Mouse (Mus musculus): ENCODE results near the gene Dtnbp1. TPM values are rescaled to one million over a fixed set of nuclear protein-coding genes. Genes with fewer than 3 reads are reported as not detected.
A peak's percentile ranks its signal among the peaks of the same experiment; 100 is the strongest.

Gene Dtnbp1
- polyA plus RNA-seq, 1 experiment from 2014 or later = 77.2 TPM

GRCm38 (mm10) chr13:45029791-45030190 is 27.8 kb upstream of the Dtnbp1 start:
- 77% methylated on average over 1 of the region's 1 CpGs for WGBS
- no peak overlapping the region for H3K27ac ChIP-seq
- peaks cover 35% of the 10 kb centered on the region for H3K4me1 ChIP-seq
- H3K36me3 ChIP-seq = no peaks in the 10 kb centered on the region
- H3K9ac ChIP-seq = no peak overlapping the region
- ATAC-seq (ENCODE audit: low FRiP score, low read depth) = no peak
- H3K27me3 ChIP-seq = no peaks in the 10 kb centered on the region
- no peak overlapping the region for H3K4me3 ChIP-seq
- H3K9me3 ChIP-seq = no peaks in the 10 kb centered on the region
- H3K4me2 ChIP-seq (replicated peaks) = no peak overlapping the region

- Histone ChIP-seq H3K4me3 (no peak overlapping the region), H3K27me3 (no peaks in the 10 kb centered on the region), H3K9ac (no peak overlapping the region), H3K9me3 (no peaks in the 10 kb centered on the region), H3K27ac (no peak overlapping the region), H3K4me1 (peaks cover 15% of the 10 kb centered on the region), H3K4me2 (replicated peaks) (no peak overlapping the region), H3K36me3 (no peaks in the 10 kb centered on the region)
- ATAC-seq (ENCODE audit: low FRiP score, low read depth) = no peak
- 89% methylated on average over 3 of the region's 3 CpGs for WGBS
These were observed 24.3 kb upstream of the Dtnbp1 start for GRCm38 (mm10) chr13:45026291-45026690.

GRCm38 (mm10) chr13:45024821-45025220 is 22.9 kb upstream of the Dtnbp1 start:
- H3K4me2 ChIP-seq (replicated peaks) = no peak overlapping the region
- H3K4me3 ChIP-seq = no peak overlapping the region
- no peaks in the 10 kb centered on the region for H3K9me3 ChIP-seq
- no peak overlapping the region for H3K27ac ChIP-seq
- no peaks in the 10 kb centered on the region for H3K27me3 ChIP-seq
- no peaks in the 10 kb centered on the region for H3K36me3 ChIP-seq
- ATAC-seq (ENCODE audit: low FRiP score, low read depth) = no peak
- WGBS = 83% methylated on average over 10 of the region's 10 CpGs
- peaks cover 11% of the 10 kb centered on the region; the same call in 1 of the 2 replicates for H3K4me1 ChIP-seq
- H3K9ac ChIP-seq = no peak overlapping the region

GRCm38 (mm10) chr13:45023356-45024150 is 21.6 kb upstream of the Dtnbp1 start:
- Histone ChIP-seq H3K4me3 (no peak overlapping the region), H3K4me1 (peaks cover 11% of the 10 kb centered on the region; the same call in 1 of the 2 replicates), H3K4me2 (replicated peaks) (no peak overlapping the region), H3K27me3 (no peaks in the 10 kb centered on the region), H3K9me3 (no peaks in the 10 kb centered on the region), H3K27ac (no peak overlapping the region), H3K9ac (no peak overlapping the region), H3K36me3 (no peaks in the 10 kb centered on the region)
- no peak for ATAC-seq (ENCODE audit: low FRiP score, low read depth)
- WGBS = 68% methylated on average over 20 of the region's 20 CpGs

GRCm38 (mm10) chr13:45008150-45008549 is 6.2 kb upstream of the Dtnbp1 start:
- H3K27ac ChIP-seq = no peak overlapping the region
- no peaks in the 10 kb centered on the region for H3K9me3 ChIP-seq
- no peaks in the 10 kb centered on the region for H3K36me3 ChIP-seq
- H3K4me2 ChIP-seq (replicated peaks) = no peak overlapping the region
- no peaks in the 10 kb centered on the region for H3K27me3 ChIP-seq
- no peak overlapping the region for H3K9ac ChIP-seq
- peaks cover 9% of the 10 kb centered on the region for H3K4me1 ChIP-seq
- 69% methylated on average over 7 of the region's 7 CpGs for WGBS
- no peak for ATAC-seq (ENCODE audit: low FRiP score, low read depth)
- H3K4me3 ChIP-seq = no peak overlapping the region

GRCm38 (mm10) chr13:45007726-45008125 is 5.8 kb upstream of the Dtnbp1 start:
- Histone ChIP-seq H3K27me3 (no peaks in the 10 kb centered on the region), H3K36me3 (no peaks in the 10 kb centered on the region), H3K9me3 (no peaks in the 10 kb centered on the region), H3K27ac (no peak overlapping the region; the same call in 1 of the 2 replicates), H3K4me2 (replicated peaks) (no peak overlapping the region), H3K4me1 (peaks cover 13% of the 10 kb centered on the region), H3K9ac (no peak overlapping the region), H3K4me3 (no peak overlapping the region)
- 66% methylated on average over 6 of the region's 6 CpGs for WGBS
- ATAC-seq (ENCODE audit: low FRiP score, low read depth) = no peak

- Histone ChIP-seq H3K27me3 (no peaks in the 10 kb centered on the region), H3K4me1 (peaks cover 19% of the 10 kb centered on the region), H3K9me3 (no peaks in the 10 kb centered on the region), H3K36me3 (no peaks in the 10 kb centered on the region), H3K4me2 (replicated peaks) (no peak overlapping the region), H3K27ac (no peak overlapping the region), H3K9ac (no peak overlapping the region), H3K4me3 (no peak overlapping the region)
- 75% methylated on average over 5 of the region's 5 CpGs for WGBS
- ATAC-seq (ENCODE audit: low FRiP score, low read depth) = no peak
These were observed 4.5 kb upstream of the Dtnbp1 start for GRCm38 (mm10) chr13:45006483-45006882.

GRCm38 (mm10) chr13:45005861-45006260 is 3.9 kb upstream of the Dtnbp1 start:
- ATAC-seq (ENCODE audit: low FRiP score, low read depth) = no peak
- Histone ChIP-seq H3K9me3 (no peaks in the 10 kb centered on the region), H3K4me2 (replicated peaks) (no peak overlapping the region), H3K27ac (no peak overlapping the region), H3K9ac (no peak overlapping the region), H3K27me3 (no peaks in the 10 kb centered on the region), H3K4me3 (no peak overlapping the region), H3K4me1 (peaks cover 21% of the 10 kb centered on the region), H3K36me3 (no peaks in the 10 kb centered on the region)
- WGBS = 60% methylated on average over 7 of the region's 7 CpGs

- Histone ChIP-seq H3K27ac (no peak overlapping the region), H3K4me3 (no peak overlapping the region), H3K9ac (no peak overlapping the region), H3K36me3 (no peaks in the 10 kb centered on the region), H3K9me3 (no peaks in the 10 kb centered on the region), H3K27me3 (no peaks in the 10 kb centered on the region), H3K4me1 (peaks cover 28% of the 10 kb centered on the region), H3K4me2 (replicated peaks) (no peak overlapping the region)
- no peak for ATAC-seq (ENCODE audit: low FRiP score, low read depth)
- 76% methylated on average over 5 of the region's 5 CpGs for WGBS
These were observed 3.1 kb upstream of the Dtnbp1 start for GRCm38 (mm10) chr13:45004987-45005592.

- ATAC-seq (ENCODE audit: low FRiP score, low read depth) = no peak
- Histone ChIP-seq H3K4me1 (peaks cover 34% of the 10 kb centered on the region), H3K36me3 (0 out of 2 replicates have a peak, but pooled peaks cover 3% of the 10 kb centered on the region), H3K9me3 (no peaks in the 10 kb centered on the region), H3K27me3 (no peaks in the 10 kb centered on the region), H3K27ac (no peak overlapping the region), H3K4me2 (replicated peaks) (peak overlapping the region; percentile 78; the same call in 1 of the 2 replicates), H3K9ac (no peak overlapping the region), H3K4me3 (no peak overlapping the region)
- 63% methylated on average over 5 of the region's 5 CpGs for WGBS
These were observed 1.1 kb upstream of the Dtnbp1 start for GRCm38 (mm10) chr13:45003026-45003425.

- Histone ChIP-seq H3K36me3 (0 out of 2 replicates have a peak, but pooled peaks cover 3% of the 10 kb centered on the region), H3K4me1 (peaks cover 26% of the 10 kb centered on the region), H3K4me2 (replicated peaks) (peak overlapping the region; percentile 78), H3K9me3 (no peaks in the 10 kb centered on the region), H3K4me3 (peak overlapping the region; percentile 85), H3K27me3 (no peaks in the 10 kb centered on the region), H3K9ac (peak overlapping the region; percentile 94), H3K27ac (peak overlapping the region; percentile 33; the same call in 1 of the 2 replicates)
- peak; percentile 75 for ATAC-seq (ENCODE audit: low FRiP score, low read depth)
- 1% methylated on average over 52 of the region's 52 CpGs for WGBS
These were observed 578 bp downstream of the Dtnbp1 start for GRCm38 (mm10) chr13:45001228-45001910.

GRCm38 (mm10) chr13:45000836-45001227 is 1.1 kb downstream of the Dtnbp1 start:
- Histone ChIP-seq H3K4me3 (peak overlapping the region; percentile 85), H3K27ac (0 out of 2 replicates have a peak overlapping the region, but pooled peaks have one; percentile 33), H3K9me3 (no peaks in the 10 kb centered on the region), H3K27me3 (no peaks in the 10 kb centered on the region), H3K4me2 (replicated peaks) (peak overlapping the region; percentile 78), H3K36me3 (0 out of 2 replicates have a peak, but pooled peaks cover 3% of the 10 kb centered on the region), H3K9ac (peak overlapping the region; percentile 94), H3K4me1 (peaks cover 26% of the 10 kb centered on the region)
- WGBS = 22% methylated on average over 7 of the region's 7 CpGs
- ATAC-seq (ENCODE audit: low FRiP score, low read depth) = no peak
